Mouse (Mus musculus): Measurements from ENCODE around the gene Tmsb4x. TPM values are rescaled to one million over a fixed set of nuclear protein-coding genes. Genes with fewer than 3 reads are reported as not detected.

The Tmsb4x gene
- polyA plus RNA-seq, 2 experiments, result 580 to 1,146 TPM

- no peak for TF ChIP-seq EP300 (IDR thresholded peaks at IDR 0.05; ENCODE audit: low read depth)
- TF ChIP-seq CTCF (IDR thresholded peaks at IDR 0.05; ENCODE audit: low read depth), result peak; percentile 18; the same call in 1 of the 2 replicates
- 19% methylated on average over 8 of the region's 8 CpGs for WGBS (ENCODE audit: insufficient replicate concordance)
- no peak overlapping the region for H3K27ac ChIP-seq
Observed at GRCm38 (mm10) chrX:167212707-167213106, 3.6 kb upstream of the Tmsb4x start.

GRCm38 (mm10) chrX:167211871-167212555, 2.9 kb upstream of the Tmsb4x start:
- Histone ChIP-seq H3K9me3 (ENCODE audit: control insufficient read depth, low read length) (no peaks in the 10 kb centered on the region), H3K27me3 (ENCODE audit: control insufficient read depth, insufficient read depth, low read length) (no peaks in the 10 kb centered on the region; the same call in 1 of the 2 replicates), H3K4me2 (ENCODE audit: low read depth) (no peak overlapping the region), H3K4me1 (replicated peaks; ENCODE audit: control insufficient read depth in 2 of 2, insufficient read depth in 2 of 2, low read length in 1 of 2) (0 out of 4 replicates have a peak, but pooled peaks cover 0 to 5% of the 10 kb centered on the region in 2 experiments), H3K27ac (no peak overlapping the region), H3K4me3 (ENCODE audit: insufficient read depth in 1 of 2, low read depth in 2 of 2, low read length in 2 of 2) (no peak overlapping the region), H3K9ac (replicated peaks) (no peak overlapping the region), H3K36me3 (replicated peaks; ENCODE audit: control insufficient read depth, insufficient read depth, low read depth) (no peaks in the 10 kb centered on the region)
- ATAC-seq (ENCODE audit: insufficient read depth), result no peak
- WGBS (ENCODE audit: insufficient replicate concordance), result 46% methylated on average over 9 of the region's 9 CpGs
- DNase-seq (ENCODE audit: low read depth in 3 of 3, low spot score in 3 of 3), result no peak
- TF ChIP-seq CTCF (IDR thresholded peaks at IDR 0.05; ENCODE audit: low read depth), result no peak
- TF ChIP-seq EP300 (IDR thresholded peaks at IDR 0.05; ENCODE audit: low read depth), result no peak

More at GRCm38 (mm10) chrX:167212707-167213106, 3.6 kb upstream of the Tmsb4x start:
- Histone ChIP-seq H3K4me3 (ENCODE audit: insufficient read depth in 1 of 2, low read depth in 2 of 2, low read length in 2 of 2) (no peak overlapping the region), H3K4me2 (ENCODE audit: low read depth) (no peak overlapping the region), H3K36me3 (replicated peaks; ENCODE audit: control insufficient read depth, insufficient read depth, low read depth) (no peaks in the 10 kb centered on the region), H3K27me3 (ENCODE audit: control insufficient read depth, insufficient read depth, low read length) (no peaks in the 10 kb centered on the region; the same call in 1 of the 2 replicates), H3K4me1 (replicated peaks; ENCODE audit: control insufficient read depth in 2 of 2, insufficient read depth in 2 of 2, low read length in 1 of 2) (0 out of 4 replicates have a peak, but pooled peaks cover 0 to 5% of the 10 kb centered on the region in 2 experiments), H3K9ac (replicated peaks) (no peak overlapping the region), H3K9me3 (ENCODE audit: control insufficient read depth, low read length) (no peaks in the 10 kb centered on the region)
- no peak for ATAC-seq (ENCODE audit: insufficient read depth)
- DNase-seq (ENCODE audit: low read depth in 3 of 3, low spot score in 3 of 3), result no peak

- H3K4me2 ChIP-seq (ENCODE audit: low read depth), result no peak overlapping the region; the same call in 1 of the 2 replicates
- TF ChIP-seq EP300 (IDR thresholded peaks at IDR 0.05; ENCODE audit: low read depth) (no peak), CTCF (IDR thresholded peaks at IDR 0.05; ENCODE audit: low read depth) (no peak)
- H3K4me1 ChIP-seq (replicated peaks; ENCODE audit: control insufficient read depth in 2 of 2, insufficient read depth in 2 of 2, low read length in 1 of 2), result 0 out of 4 replicates have a peak, but pooled peaks cover 0 to 5% of the 10 kb centered on the region in 2 experiments
- ATAC-seq (ENCODE audit: insufficient read depth) (peak; percentile 14; the same call in 1 of the 2 replicates), DNase-seq (ENCODE audit: low read depth in 3 of 3, low spot score in 3 of 3) (no peak)
- no peak overlapping the region for H3K9ac ChIP-seq (replicated peaks)
- H3K4me3 ChIP-seq (ENCODE audit: insufficient read depth in 1 of 2, low read depth in 2 of 2, low read length in 2 of 2), result no peak overlapping the region
- no peaks in the 10 kb centered on the region; the same call in 1 of the 2 replicates for H3K27me3 ChIP-seq (ENCODE audit: control insufficient read depth, insufficient read depth, low read length)
- no peaks in the 10 kb centered on the region for H3K36me3 ChIP-seq (replicated peaks; ENCODE audit: control insufficient read depth, insufficient read depth, low read depth)
- 13% methylated on average over 6 of the region's 6 CpGs for WGBS (ENCODE audit: insufficient replicate concordance)
- H3K9me3 ChIP-seq (ENCODE audit: control insufficient read depth, low read length), result no peaks in the 10 kb centered on the region
- H3K27ac ChIP-seq, result no peak overlapping the region
Observed at GRCm38 (mm10) chrX:167210319-167210728, 1.2 kb upstream of the Tmsb4x start.

- no peaks in the 10 kb centered on the region for H3K9me3 ChIP-seq (ENCODE audit: control insufficient read depth, low read length)
- H3K4me1 ChIP-seq (replicated peaks; ENCODE audit: control insufficient read depth in 2 of 2, insufficient read depth in 2 of 2, low read length in 1 of 2), result 0 out of 4 replicates have a peak, but pooled peaks cover 0 to 5% of the 10 kb centered on the region in 2 experiments
- ATAC-seq (ENCODE audit: insufficient read depth) (no peak), DNase-seq (ENCODE audit: low read depth in 3 of 3, low spot score in 3 of 3) (no peak)
- no peaks in the 10 kb centered on the region; the same call in 1 of the 2 replicates for H3K27me3 ChIP-seq (ENCODE audit: control insufficient read depth, insufficient read depth, low read length)
- H3K4me3 ChIP-seq (ENCODE audit: insufficient read depth in 1 of 2, low read depth in 2 of 2, low read length in 2 of 2), result peak overlapping the region in 1 of 2 experiments; percentile 50; a peak in 2 of 4 replicates
- TF ChIP-seq EP300 (IDR thresholded peaks at IDR 0.05; ENCODE audit: low read depth) (no peak), CTCF (IDR thresholded peaks at IDR 0.05; ENCODE audit: low read depth) (no peak)
- H3K9ac ChIP-seq (replicated peaks), result no peak overlapping the region
- peak overlapping the region; percentile 56 for H3K4me2 ChIP-seq (ENCODE audit: low read depth)
- no peak overlapping the region for H3K27ac ChIP-seq
- no peaks in the 10 kb centered on the region for H3K36me3 ChIP-seq (replicated peaks; ENCODE audit: control insufficient read depth, insufficient read depth, low read depth)
- 37% methylated on average over 8 of the region's 8 CpGs for WGBS (ENCODE audit: insufficient replicate concordance)
Observed at GRCm38 (mm10) chrX:167209828-167210227, 713 bp upstream of the Tmsb4x start.

- no peak for ATAC-seq (ENCODE audit: insufficient read depth)
- peak overlapping the region; percentile 50 to 71 for H3K4me3 ChIP-seq (ENCODE audit: insufficient read depth in 1 of 2, low read depth in 2 of 2, low read length in 2 of 2)
- WGBS (ENCODE audit: insufficient replicate concordance), result 19% methylated on average over 16 of the region's 16 CpGs
- H3K4me2 ChIP-seq (ENCODE audit: low read depth), result peak overlapping the region; percentile 56
- H3K9me3 ChIP-seq (ENCODE audit: control insufficient read depth, low read length), result no peaks in the 10 kb centered on the region
- no peaks in the 10 kb centered on the region; the same call in 1 of the 2 replicates for H3K27me3 ChIP-seq (ENCODE audit: control insufficient read depth, insufficient read depth, low read length)
- peak overlapping the region; percentile 42 for H3K9ac ChIP-seq (replicated peaks)
- H3K36me3 ChIP-seq (replicated peaks; ENCODE audit: control insufficient read depth, insufficient read depth, low read depth), result no peaks in the 10 kb centered on the region
- TF ChIP-seq EP300 (IDR thresholded peaks at IDR 0.05; ENCODE audit: low read depth) (no peak), CTCF (IDR thresholded peaks at IDR 0.05; ENCODE audit: low read depth) (no peak)
- 0 out of 4 replicates have a peak, but pooled peaks cover 0 to 5% of the 10 kb centered on the region in 2 experiments for H3K4me1 ChIP-seq (replicated peaks; ENCODE audit: control insufficient read depth in 2 of 2, insufficient read depth in 2 of 2, low read length in 1 of 2)
- H3K27ac ChIP-seq, result no peak overlapping the region
- no peak for DNase-seq (ENCODE audit: low read depth in 3 of 3, low spot score in 3 of 3)
Observed at GRCm38 (mm10) chrX:167208506-167208820, 652 bp downstream of the Tmsb4x start.

Data from liver, embryonic 14.5 days (tissue).